Mouse (Mus musculus) ovary, postnatal 14 days (tissue): Measurements from ENCODE around the gene Psd.

ENCODE experiments used
- DNase-seq: peaks from one replicate; pipeline ENCODE4 v3.0.0; 2022; ENCODE audit warnings: low spot score

Gene Psd

DNA sequence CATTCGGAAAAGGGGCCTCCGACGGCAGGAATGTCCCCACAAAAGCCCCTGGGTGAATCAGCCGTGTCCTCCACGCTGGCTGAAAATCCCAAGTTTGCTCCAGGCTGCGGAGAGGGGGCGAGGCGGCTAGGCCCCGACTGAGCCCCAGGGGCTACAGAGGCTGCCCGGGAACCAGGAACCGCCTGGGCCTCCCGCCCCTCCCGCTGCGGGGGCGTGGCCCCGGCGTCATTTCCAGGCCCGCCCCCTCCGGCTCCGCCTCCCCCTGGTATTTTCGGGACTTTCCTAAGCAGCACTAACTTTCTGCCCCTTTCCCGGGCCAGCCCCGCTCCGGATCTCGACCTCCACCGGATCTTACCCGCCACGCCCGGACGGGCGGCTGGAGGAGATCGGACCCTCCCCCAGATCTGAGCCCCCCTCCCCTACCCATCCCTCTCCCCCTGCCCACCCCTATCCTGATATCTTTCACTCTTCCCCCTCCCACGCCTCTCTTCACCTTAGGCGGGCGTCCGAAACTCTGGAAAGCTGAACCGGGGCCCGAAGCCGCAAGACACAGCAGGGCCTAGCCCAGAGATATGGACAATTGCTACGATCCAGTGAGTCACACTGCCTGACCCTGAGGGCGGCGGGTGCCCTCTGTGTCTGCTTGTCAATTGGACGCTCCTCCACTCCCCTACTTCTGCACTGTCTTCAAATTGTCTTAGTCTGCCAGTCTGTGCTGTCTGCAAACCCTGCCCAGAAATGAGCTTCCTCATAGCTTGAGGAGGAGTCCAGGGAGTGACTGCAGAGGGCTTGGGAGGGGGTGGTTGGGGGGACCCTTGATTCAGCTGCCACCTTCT lies 21.3 kb downstream of the Psd start:
- peak; percentile 85 for DNase-seq

DNA sequence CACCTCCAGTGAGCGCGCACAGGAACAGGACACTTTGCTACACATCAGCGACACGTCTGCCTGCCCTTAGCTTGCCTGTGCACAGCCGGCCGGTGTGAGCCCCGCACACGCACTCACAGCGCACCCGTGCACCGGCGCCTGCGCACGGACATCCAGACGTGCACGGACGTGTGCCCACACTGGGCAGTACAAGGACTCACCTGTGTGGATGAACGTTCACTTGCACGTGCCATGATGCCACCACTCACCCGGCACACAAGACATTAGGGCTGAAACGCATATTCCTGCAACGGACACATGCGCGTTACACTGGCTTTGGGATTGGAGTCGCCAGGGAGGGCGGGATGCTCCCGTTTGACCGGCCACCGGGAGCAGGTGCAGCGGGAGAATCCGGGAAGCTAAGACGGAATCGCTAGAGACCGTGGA lies 22.0 kb downstream of the Psd start:
- no peak for DNase-seq

DNA sequence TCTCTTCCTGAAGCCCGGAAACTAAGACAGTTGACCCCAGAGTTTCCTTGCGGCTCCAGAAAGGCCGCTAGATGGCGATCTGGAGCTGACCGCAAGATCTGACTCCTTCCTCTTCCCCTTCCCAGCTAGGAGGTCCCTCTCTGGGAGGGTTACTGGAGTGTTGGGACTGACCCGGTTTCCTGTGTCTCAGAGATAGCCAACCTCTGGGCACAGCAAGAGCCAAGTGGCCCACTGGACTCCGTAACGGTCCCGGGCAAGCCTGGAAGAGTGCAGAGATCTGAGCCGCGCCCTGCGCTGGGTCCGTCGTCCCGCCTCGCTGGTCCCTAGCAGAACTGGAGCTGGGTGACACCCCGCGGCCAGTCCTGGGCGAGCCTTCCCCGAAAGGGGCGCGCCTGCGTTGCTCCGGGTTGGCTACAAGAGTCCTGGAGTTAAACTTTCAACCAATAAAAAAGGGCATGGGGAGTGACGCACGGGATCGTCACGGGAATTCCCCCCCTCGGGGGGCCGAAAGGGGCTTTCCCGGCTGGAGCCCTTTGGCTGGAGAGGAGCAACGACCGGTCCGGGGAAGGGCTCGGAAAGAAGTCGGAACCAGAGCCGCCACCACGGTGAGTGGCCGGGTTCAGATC lies 22.6 kb downstream of the Psd start, which contains the start of gene Nfkb2:
Nfkb2 (plus strand) TSS at position 105 of the 626 bp plus-strand sequence.
- peak; percentile 91 for DNase-seq

DNA sequence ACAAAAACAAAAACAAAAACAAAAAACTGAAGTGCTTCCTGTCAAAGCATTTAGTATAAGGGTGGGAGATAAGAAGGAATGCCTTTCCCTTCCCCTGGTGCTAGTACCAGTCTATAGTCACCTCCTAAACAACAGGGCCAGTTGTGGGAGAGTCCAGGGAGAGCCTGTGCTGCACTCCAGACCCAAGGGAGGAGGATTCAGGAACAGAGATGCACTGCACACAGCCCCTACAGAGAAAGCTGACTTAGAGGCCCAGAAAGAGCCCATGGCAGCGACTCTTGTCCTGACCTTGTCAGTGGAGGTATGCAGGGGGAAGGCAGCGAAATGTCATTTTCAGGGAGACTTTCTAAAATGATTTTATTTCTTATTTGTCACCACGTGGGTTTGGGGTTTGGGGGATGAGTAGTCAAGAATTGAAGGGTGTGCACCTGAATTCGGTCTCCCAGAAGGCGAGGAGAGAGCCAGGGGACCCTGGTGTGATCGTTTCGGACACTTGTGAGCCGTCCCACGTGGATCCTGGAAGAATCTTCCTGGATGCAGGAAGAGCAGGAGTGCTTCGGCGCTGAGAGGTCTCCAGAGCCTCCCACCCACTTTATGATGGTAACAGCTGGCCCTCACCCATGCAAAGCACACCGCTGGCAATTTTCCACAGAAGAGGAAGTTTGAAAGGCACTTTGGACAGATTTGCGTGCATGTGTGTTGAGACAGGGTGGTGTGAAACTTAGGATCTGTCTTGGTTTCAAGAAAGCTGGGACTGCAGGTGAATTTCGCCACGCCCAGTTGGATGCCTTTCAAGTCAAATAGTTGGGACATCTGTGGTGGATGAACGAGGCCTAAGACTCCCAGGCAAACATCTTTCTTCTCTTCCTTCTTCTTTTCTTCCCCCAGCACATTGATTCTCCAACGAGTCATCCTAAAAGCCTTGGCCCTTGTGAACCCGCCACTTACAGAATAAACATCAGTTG lies 23.4 kb downstream of the Psd start:
- no peak for DNase-seq

DNA sequence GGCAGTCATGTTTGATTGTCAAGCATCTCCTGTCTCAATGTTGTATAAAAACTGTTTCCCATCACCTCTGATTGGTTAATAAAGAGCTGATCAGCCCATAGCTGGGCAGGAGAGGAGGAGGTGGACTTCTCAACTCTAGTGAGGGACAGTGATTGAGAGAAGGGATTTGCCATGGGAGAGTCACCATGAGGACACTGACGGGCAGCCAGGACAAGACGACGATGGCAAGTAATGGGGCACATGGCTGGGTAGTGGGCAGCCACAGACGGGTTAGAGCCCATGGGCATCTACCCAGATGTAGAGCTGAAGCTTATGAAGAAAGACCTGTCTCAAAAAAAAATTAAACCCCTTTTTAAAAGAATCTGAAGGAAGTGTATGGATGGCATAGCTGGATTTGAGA lies 24.4 kb downstream of the Psd start:
- no peak for DNase-seq

DNA sequence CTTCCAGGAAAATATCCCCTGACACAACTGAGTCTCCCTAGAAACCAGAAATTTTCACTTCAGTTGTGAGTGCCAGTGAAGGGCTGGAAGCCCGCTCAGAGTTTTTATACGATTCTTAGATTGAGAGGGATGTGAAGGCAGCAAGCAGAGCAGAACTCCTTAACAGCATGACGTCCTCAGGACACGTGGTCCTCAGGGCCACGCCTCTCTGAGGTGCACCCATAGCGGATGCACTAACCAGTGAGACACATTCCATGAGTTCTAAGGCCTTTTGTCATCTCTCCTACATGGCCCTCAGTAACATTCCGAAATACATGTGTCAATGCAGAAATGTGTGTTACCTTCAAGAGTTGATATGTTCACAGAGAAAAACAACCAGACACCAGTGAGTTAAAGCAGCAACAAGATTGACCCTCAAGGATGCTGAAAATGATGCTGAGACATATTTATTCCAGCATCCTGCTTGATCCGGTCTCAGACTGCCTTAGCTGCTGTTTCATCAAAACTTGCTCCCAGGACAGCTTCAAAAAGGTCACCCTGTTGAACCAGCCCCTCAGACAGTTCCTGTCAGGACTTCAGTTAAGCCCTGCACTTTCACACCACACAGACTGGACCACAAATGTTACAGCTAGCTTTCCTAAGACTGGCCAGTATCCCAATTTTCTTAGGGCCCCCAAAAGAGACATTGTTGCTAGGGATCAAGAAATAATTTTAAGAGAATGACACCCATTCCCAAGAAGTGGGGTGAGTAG lies 26.5 kb downstream of the Psd start:
- DNase-seq = no peak

DNA sequence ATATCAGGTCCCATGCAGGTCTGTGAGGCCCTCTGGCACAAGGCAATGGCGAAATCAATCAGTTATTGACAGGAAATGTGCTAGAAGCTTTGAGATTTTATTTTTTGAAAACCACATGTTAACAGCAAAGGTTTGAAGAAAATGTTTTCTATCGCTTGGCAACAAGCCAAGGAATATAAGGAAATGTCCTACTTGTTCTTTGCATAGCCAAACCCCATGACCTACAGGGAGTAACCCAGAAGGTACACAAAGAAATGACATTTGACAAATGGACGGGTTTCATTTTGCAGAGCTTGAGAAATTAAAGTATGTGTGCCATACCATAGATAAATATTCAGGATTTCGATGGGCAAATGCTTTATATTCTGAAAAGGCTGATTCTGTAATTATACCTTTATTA lies 30.0 kb downstream of the Psd start:
- DNase-seq = no peak

DNA sequence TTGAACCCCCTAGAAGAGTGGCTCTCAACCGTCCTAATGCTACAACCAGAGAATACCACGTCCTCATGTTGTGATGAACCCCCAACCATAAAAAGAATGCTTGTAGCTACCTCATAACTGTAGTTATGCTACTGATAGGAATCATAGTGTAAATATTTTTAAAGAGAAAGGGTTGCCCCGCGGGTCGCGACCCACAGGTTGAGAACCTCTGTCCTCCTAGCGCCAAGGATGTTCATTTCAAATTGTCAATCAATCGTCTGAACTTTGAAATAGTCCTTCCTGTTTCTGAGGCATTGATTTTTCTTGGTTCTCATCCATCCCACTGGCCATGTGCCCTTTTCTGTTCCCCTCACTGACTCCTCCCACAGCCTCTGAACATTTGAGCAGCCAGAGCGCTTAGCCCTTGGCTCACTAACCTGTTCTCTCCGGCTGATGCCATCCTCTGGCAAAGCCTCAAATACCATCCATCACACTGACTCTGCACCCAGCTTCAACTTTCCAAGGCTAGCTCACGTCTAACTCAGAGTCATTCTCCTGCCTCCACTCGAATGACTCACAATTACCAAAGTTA lies 36.3 kb downstream of the Psd start:
- DNase-seq = no peak

DNA sequence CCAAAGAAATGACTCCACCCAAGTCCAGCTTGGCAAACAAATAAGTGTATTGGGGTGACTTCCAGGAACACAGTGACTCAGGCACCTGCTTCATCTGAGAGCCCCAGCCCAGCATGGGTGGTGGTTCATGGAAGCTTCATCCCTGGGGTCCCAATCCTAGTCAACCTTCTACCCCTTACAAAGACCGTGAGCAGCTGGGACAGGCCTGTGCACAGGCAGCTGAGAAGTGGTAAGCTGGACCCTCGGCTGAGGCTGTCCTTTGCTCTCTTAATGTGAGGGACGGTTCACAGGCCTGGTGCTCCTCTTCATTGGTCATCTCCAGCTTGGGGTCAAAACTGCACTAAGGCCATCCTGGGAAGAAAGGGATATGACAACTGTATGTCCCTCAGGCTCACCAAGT lies 39.4 kb downstream of the Psd start:
- DNase-seq = no peak

DNA sequence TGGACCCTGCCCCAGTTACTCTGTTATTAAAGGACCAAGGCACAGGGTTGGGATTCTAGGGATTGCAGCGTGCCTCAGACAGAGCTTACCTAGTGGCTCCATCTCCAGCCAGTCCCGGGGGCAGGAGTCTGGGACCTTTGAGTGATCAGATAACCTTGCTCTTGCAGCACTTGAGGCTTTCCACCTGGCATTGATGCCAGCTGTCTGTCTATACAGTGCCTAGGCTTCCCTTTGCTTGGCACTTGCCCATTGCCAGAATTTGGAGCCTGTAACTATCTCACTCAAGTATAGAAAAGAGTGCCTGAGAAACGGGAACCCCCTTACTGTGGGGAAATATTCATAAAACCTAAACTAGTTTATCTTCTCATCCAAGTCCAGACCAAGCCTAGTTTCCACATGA lies 40.0 kb downstream of the Psd start:
- DNase-seq = no peak

DNA sequence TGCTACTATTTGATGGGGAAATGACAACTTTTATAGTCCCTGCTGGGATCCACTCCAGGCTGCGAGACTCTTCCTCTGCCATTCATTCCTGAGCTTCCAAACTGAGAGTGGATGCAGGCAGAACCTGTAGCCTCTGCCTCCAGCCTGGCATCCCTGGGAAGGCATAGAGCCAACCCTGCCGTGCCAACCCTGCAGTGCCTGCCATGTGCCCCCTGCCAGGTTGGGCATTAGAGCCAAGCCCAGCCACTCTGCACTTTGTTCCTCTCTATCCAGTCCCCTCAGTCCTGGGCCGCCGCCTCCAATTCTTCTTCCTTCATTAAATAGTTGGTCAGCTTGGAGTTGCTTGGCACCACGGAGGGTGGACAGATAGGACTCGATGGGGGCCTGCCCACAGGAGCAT lies 40.9 kb downstream of the Psd start:
- no peak for DNase-seq

DNA sequence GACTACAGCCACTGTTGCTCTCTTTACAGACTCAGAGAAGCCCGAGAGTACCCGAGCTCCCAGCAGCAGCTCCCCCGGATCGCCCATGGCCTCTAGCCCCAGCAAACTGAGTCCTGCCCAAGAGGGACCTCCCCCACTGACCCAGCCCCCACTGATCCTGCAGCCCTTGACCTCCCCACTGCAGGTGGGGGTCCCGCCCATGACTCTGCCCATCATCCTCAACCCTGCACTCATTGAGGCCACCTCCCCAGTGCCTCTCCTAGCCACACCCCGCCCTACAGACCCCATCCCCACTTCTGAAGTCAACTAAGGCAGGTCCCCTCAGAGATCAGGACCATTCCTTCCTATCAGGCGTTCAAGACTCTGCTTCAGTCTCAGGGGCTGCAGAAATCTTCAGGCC lies 41.3 kb downstream of the Psd start:
- DNase-seq = no peak

DNA sequence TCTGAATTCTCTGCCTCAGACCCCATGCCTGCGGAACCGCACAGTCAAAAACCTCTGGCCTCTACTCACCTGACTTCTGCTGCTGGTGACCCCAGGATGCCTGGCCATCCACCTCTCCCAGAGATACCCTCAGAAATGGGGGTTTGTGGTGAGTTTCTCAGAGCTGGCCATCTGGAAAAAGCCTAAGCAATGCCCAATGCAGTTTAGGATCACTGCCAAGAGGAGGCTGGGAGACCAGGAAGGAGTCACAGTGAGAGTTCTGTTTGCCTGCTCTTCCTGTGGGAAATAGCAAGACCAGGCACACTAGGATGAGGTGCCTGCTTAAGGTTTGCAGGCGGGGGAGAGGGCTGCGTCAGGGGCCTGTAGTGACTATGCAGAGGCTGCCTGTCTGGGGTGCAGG lies 42.3 kb downstream of the Psd start:
- DNase-seq = no peak

DNA sequence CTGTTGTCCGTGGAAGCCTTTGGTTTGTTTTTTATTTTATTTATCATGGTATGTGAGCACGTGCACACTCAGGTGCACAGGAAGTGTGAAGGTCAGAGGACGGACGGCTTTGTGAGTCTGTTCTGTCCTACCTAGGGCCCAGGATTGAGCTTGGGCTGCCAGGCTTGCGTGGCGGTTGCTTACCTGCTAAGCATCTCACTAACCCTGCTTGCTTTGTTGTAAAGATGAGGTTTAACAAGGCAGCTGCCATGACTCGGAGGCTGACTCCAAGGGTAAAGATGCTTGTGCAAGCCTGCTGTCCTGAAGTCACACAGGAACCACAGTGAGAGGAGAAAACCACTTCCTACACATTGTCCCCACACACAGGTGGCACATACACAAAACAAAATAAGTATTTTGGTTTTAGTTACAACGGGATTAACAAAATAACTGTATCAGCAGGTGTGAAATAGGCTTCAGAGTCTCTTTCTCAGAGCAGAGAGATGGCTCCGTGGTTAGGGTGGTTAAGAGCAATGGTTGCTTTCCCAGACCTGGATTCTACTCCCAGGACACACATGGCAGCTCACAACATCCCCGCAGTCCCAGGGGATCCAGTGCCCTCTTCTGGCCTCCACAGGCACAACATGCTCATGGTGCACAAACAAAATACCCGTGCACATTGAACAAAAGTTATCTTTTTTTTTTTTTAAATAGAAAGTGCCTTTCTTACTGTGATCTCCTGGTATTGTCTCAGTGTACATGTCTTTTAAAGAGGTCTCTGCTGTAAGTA lies 44.7 kb downstream of the Psd start:
- no peak for DNase-seq

DNA sequence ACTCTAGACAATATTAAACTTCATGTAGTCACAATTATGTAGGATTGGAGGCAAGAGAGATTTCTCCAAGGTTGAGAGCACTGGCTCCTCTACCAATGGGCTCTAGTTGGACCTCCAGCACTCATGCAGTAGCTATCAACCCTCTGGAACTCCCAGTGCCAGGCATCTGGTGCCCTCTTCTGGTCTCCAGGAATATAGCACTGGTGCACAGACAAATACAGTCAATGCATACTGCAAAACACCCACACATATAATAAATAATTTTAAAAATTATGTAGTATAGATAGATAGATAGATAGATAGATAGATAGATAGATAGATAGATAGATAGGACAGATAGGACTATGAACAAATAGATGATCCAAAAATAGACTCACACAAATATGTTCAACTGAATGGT lies 51.6 kb downstream of the Psd start:
- no peak for DNase-seq

DNA sequence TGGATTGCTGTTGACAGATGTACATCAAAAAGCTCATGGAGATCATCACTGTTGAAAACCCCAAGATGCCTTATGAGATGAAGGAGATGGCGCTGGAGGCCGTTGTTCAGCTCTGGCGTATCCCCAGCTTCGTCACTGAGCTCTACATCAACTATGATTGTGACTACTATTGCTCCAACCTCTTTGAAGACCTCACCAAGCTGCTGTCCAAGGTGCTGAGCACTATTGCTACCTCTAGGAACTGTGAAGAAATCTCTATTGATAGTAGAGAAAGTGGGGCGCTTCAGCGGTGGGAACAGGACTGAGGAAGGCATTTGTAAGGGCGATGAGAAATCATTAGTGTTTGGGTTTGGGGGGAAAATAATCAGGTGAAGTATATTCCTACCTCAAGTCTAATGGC lies 62.2 kb downstream of the Psd start:
- no peak for DNase-seq
